Mouse (Mus musculus) cerebellum, adult 2 months (tissue): ENCODE results near the gene M6pr.

ENCODE experiments used
- CTCF ChIP-seq: fragments of 200-500 bp; IDR thresholded peaks from 2 replicates; pipeline ENCODE4 v1.5.1; 2011; ENCODE audit warnings: low read depth, mild to moderate bottlenecking, control low read depth, low read length, moderate library complexity, borderline replicate concordance; ENCODE audit not compliant: insufficient read depth
- POLR2A ChIP-seq: fragments of 200-500 bp; IDR thresholded peaks from 2 replicates; pipeline ENCODE4 v1.6.1; 2011; ENCODE audit warnings: low read length, control low read depth, borderline replicate concordance; ENCODE audit not compliant: insufficient read depth

- TF ChIP-seq CTCF (no peak), POLR2A (no peak)
These were observed 33.6 kb downstream of the M6pr start for GRCm38 (mm10) chr6:122342125-122342524.
